Mouse (Mus musculus): ENCODE data around the gene Arrdc5. TPM values are rescaled to one million over a fixed set of nuclear protein-coding genes. Genes with fewer than 3 reads are reported as not detected.

The Arrdc5 gene
- total RNA-seq (2015) (not detected in 2 replicates), total RNA-seq (2017) (not detected in 2 replicates)

GRCm38 (mm10) chr17:56300186-56300585 lies at the start of gene Arrdc5:
Gene Arrdc5, minus strand, starts transcription at chr17:56300286.
- no peak for ATAC-seq (replicated peaks; ENCODE audit: poor library complexity)

GRCm38 (mm10) chr17:56348586-56348985 lies 48.5 kb upstream of the Arrdc5 start:
- no peak for ATAC-seq (replicated peaks; ENCODE audit: poor library complexity)

DNA sequence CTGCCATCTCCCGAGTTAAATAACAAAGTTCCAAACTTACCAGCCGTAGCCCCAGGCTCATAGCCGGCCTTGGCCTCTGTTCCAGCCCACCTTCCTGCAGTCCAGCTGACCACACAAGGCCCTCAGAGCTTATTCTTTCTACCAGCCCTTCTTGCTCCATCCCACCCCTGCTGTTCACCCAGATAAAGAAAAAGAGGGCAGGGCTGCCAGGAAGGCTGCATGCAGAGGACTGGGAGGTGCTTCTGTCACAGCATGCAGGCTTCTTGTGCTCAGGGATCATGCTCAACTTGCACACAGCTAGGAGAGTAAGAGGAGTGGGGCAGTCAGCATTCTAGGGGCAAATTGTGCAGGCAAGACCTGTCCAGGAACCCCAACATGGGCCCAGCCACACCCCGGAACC lies 48.0 kb upstream of the Arrdc5 start:
- ATAC-seq (replicated peaks; ENCODE audit: poor library complexity), result peak; percentile 62

- ATAC-seq (replicated peaks; ENCODE audit: poor library complexity), result no peak
These were observed 45.3 kb upstream of the Arrdc5 start for GRCm38 (mm10) chr17:56345364-56345763.

DNA sequence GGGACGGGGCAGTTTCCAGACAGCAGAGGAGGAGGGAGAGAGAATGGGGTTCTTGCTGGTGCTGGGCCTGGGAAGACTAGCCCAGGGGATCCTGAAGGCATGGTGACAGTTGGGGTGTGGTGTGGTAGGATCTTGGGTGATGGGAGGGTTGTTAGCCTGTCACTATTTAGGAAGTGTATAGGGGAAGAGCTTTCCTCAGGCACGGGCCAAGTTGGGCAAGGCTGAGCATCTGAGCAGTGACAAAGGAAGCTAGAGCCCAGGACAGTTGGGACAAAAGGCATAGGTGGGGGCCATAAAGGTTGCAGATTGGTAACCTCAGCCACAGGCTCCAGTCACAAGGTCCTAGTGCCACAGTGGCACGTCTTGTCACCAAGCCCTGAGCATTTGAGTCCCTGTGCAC lies 43.4 kb upstream of the Arrdc5 start:
- ATAC-seq (replicated peaks; ENCODE audit: poor library complexity), result peak; percentile 59

- ATAC-seq (replicated peaks; ENCODE audit: poor library complexity), result no peak
These were observed 40.6 kb upstream of the Arrdc5 start for GRCm38 (mm10) chr17:56340717-56341116.

DNA sequence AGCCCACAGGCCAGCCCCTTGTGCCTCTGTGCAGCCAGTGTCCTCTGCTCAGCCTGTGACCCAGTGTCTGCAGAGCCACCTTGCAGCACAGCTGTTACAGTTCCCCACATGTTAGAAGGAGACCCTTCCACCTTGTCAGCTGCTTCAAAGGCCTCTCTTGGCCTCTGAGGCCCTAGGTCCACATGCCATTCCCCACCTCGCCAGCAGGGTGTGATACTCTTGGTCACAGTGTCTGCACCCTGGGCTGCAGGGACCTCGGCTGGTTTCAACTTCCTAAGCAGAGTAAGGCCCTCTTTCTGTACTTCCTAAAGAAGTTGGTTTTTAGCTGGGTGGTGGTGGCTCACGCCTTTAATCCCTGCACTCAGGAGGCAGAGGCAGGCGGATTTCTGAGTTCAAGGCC lies 38.8 kb upstream of the Arrdc5 start:
- ATAC-seq (replicated peaks; ENCODE audit: poor library complexity), result peak; percentile 71

DNA sequence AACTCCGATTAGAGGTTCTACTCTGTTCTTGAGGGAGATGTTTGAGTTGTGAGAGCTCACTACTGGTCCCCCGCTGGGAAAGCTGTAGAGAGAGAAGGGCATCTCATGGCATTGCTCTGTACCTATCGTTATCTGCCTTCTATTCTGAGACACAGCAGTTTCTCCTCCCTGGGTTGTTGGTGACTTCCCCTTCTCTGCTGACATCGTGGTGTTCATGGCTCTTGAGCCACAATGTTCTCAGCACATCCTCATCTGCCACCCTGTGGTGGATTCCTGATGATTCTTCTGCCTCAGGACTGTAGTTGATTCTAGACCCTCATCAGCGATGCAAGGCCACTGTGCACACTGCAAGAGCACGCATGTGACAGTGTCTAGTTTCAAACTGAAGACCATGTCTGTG lies 37.7 kb upstream of the Arrdc5 start:
- ATAC-seq (replicated peaks; ENCODE audit: poor library complexity), result peak; percentile 48

- ATAC-seq (replicated peaks; ENCODE audit: poor library complexity), result peak; percentile 78
These were observed 37.1 kb upstream of the Arrdc5 start for GRCm38 (mm10) chr17:56337190-56337589.

GRCm38 (mm10) chr17:56332987-56333386 lies 32.9 kb upstream of the Arrdc5 start:
- peak; percentile 21 for ATAC-seq (replicated peaks; ENCODE audit: poor library complexity)

DNA sequence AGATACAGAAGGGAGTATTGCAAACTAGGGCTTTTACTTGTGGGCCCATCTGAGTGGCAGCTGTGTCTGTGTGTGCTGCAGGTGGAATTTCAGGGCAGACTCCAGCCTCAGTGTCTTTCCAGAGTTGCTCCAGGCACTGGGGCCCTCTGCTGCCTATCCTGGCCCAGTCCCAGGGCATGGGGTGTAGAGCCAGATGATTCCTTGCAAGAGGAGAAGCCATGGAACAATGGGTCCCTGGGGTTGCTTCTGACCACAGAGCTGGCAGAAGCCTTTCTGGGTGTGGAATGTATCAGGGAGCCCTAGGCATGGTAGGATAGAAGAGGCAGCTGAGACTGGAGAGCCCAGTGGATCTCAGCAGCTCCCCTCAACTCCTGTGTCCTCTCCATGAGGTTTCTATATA lies 31.2 kb upstream of the Arrdc5 start:
- no peak for ATAC-seq (replicated peaks; ENCODE audit: poor library complexity)

DNA sequence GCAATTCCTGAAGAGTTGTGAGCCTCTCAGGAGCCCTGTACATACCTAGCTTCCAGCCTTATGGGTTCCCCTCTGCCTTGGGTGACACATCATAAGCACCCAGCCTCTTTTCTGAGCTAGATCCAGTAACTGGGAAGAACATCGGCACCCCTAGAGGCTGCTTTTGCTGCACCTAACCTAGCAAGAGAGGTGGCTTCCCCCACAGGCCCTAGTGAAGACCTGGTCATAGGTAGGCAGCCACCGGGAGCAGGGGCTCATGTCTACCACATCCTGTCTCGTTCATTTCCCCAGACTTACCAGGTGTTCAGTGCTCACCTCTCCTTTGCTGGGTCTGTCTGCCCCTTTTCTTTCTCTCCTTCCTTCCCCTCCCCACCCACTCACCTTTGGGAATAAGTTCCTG lies 30.3 kb upstream of the Arrdc5 start:
- no peak for ATAC-seq (replicated peaks; ENCODE audit: poor library complexity)

DNA sequence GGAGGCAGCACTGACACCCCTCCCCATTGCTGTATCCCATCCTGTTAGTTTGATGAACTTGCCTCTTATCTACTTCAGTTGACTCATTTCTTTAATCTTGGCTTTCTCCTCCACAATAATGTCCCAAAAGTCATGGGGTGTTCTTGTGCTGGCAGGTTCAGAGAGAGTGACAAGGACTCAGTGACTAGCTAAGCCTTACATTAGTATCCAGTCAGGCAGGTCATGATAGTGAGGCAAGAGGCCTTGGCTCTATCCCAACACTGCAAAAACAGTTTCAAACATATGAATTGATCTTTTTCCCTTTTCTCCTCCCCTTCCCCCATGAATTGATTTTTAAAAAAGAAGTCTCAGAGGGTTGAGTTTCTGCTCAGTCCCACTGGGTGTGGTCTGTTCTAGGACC lies 29.2 kb upstream of the Arrdc5 start:
- no peak for ATAC-seq (replicated peaks; ENCODE audit: poor library complexity)

DNA sequence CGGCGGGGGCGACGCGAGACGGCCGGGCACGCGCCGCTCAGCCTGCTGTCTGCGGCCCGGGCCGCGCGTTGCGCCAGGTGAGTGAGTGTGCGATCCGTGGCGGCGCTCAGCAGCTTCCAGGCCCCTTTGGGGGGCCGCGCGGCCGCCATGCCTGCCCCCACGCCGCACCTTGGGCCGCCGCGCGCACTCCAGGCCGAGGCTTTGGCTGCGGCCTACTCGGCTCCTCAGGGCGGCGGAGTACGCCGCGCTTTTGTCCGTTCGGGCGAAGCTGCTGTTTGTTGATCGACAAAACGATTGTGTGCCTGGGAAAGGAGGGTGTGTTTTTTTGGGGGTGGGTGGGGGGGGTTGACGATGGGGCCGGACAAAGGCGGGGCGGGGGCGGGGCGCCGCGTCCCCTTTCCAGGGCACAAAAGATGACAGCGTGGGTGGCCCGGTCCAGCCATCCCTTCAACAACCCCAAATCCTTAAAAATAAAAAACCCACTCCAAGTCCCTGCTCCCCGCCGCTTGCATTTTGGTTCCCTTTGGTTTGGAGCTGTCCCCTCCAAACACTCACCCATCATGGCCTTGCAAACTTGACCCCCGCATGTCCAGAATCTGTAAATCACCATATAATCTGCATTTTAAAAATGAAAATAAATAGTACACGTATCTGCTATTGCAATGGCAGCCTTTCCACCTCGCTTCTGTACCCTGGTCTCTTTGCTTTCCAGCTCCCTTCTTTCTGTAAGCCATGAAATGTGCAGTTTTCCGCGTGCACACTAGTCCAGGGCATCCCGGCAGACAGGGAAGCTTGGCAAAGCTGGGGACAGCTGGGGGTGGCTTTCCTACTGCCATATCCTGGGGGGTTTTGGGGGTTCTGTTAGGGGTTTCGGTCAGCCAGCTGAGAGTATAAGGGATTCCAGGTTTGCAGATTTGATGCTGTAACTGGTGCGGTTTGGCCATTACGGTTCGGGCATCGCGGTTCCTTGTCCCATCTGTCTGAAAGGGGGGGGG lies 26.4 kb upstream of the Arrdc5 start:
- no peak for ATAC-seq (replicated peaks; ENCODE audit: poor library complexity)

DNA sequence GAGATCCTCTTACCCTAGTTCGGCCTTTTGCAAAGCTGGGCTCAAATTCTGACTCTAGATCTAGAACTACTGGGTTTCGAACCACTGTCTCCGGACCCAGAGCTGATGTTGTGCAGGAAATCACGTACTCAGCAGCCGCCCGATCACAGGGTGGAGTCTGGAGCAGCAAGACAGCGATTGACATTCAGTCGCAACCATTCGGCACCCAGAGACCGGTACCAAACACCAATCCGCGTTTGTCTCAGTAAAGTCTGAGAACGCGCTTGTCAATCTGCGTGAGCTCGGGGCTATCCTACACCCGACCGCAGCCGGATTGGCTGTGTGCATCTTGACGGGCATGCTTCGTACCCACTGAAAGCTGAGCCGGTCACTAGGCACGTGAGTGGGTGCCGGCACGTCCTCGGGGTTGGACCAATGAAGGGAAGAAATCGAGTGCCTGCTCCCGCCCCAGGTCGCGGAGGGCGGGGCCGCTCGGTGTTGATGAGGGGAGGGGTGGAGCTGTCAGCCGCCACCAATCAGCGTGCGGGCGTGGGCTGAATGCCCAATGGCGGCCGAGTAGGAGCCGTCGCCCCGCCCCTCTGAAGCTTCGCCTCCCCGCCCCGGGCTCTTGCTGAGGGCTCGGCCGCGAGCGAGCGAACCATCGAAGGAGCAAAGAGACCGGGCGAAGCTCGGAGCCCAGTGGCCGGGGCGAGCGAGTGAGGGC lies 25.5 kb upstream of the Arrdc5 start, which contains the start of gene Kdm4b:
Kdm4b (plus strand) TSS at position 613 of the 703 bp plus-strand sequence.
- ATAC-seq (replicated peaks; ENCODE audit: poor library complexity), result peak; percentile 93

GRCm38 (mm10) chr17:56324419-56324818 lies 24.3 kb upstream of the Arrdc5 start:
- no peak for ATAC-seq (replicated peaks; ENCODE audit: poor library complexity)

DNA sequence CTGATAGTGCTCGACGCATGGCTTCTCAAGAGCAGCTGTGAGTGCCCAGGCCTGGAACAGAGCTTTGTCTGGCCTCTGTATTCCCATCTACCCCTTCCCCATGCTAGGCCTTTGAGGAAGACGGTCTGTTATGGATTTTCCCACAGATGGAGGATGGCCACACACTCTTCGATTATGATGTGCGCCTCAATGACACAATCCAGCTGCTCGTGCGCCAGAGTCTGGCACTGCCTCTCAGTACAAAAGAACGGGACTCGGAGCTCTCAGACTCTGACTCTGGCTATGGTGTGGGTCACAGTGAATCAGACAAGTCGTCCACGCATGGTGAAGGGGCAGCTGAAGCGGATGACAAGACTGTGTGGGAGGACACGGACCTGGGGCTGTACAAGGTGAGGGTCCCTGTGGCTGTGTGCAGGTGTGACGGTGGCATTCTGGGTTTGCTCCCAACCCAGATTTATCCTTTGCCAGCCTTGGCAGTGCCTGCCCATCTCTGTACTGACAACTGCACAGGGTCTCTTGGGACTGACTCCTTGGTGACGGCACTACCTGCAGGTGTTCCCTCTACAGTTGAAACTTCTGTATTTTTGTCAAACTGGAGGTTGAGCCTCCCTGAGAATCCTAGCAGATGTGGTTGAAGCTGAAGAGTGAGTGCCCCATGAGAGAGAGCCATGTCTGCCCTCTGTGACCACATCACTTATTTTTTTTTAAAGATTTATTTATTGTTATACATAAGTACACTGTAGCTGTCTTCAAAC lies 9.3 kb upstream of the Arrdc5 start:
- ATAC-seq (replicated peaks; ENCODE audit: poor library complexity), result no peak

DNA sequence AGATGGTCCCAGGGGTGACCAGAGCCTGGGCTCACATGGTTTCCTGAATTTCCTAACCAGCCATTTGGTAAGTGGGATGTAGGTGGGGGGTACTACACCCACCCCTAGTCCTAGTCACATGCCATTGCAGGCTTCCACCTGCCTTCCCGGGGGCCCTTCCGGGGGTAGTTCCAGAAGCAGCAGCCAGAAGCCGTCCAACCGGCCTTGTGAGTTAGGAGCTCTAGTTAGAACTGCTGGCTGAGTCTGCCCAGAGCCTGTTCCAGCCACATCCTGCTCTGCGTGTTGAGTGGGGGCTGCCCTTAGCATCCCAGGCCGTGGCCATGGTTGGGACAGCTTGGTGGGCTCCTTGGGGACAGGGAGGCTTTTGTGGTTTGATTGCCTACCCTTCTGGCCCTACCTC lies 8.0 kb upstream of the Arrdc5 start:
- no peak for ATAC-seq (replicated peaks; ENCODE audit: poor library complexity)

- ATAC-seq (replicated peaks; ENCODE audit: poor library complexity), result no peak
These were observed 5.7 kb upstream of the Arrdc5 start for GRCm38 (mm10) chr17:56305826-56306225.

DNA sequence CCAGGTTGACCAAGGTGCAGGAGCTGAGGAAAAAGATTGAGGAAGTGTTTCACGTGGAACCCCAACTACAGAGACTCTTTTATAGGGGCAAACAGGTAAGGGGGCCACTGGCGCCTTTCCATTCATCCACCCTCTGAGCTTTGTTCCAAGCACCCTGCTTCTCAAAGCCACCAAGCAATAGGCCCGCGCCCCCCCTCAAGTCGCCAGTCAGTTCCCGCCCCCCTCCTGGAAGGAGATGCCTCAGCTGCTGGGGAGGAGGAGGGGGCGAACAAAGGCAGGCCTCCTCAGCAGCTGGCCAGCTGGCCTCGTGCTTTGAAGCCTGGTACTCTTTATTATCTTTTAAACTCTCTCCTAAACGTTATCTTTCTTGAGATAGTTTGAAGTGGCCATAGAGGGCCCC lies 5.1 kb upstream of the Arrdc5 start:
- ATAC-seq (replicated peaks; ENCODE audit: poor library complexity), result no peak

- no peak for ATAC-seq (replicated peaks; ENCODE audit: poor library complexity)
These were observed 4.6 kb upstream of the Arrdc5 start for GRCm38 (mm10) chr17:56304718-56305117.
